Comparison of ENCODE assay signal across 11 mouse cellular contexts in the genomic region with DNA sequence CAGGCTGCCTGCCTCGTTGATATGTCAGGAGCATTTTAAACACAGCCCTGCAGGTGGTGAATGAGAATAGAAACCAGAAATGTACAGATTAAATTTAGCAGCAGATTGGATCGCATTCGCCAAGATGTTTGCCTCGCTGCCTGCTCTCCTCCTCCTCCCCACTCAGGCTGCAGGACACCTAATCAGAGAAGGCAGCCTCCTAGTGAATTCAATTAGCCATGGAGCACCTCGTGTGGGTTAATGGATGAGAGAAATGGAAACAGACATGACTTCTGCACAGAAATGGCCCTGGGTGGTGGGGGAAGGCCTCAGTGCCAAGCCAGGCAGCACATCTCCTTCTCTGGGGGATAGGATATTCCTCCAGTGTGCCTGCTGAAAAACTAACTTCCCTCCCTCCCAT.
DNase-seq lines count a peak whose midpoint lies in the region; ATAC-seq and TF ChIP-seq lines count a peak whose summit lies in the region.
"Had no signal": no experiment of that assay in that cellular context is flagged by ENCODE, and none has a peak within 500 bp of the region (broad histone marks: within the 10 kb centered on the region; RNA-seq: fewer than 3 reads in every experiment).

No protein-coding gene starts in this region.

- no peak overlapping the region for H3K4me3 ChIP-seq in left cerebral cortex, adult 2 months
- no peak overlapping the region for H3K4me3 ChIP-seq in hindbrain, embryonic 16.5 days (ENCODE audit: low read length)
- no peak overlapping the region for H3K4me3 ChIP-seq in heart, embryonic 10.5 days
- H3K4me3 ChIP-seq: embryonic facial prominence, embryonic 15.5 days; liver, embryonic 13.5 days had no signal

- no peaks in the 10 kb centered on the region for H3K36me3 ChIP-seq in hindbrain, embryonic 16.5 days (ENCODE audit: control insufficient read depth, insufficient read depth, low read length)
- no peaks in the 10 kb centered on the region for H3K36me3 ChIP-seq in heart, embryonic 10.5 days
- H3K36me3 ChIP-seq: embryonic facial prominence, embryonic 15.5 days; liver, embryonic 13.5 days had no signal

- H3K27me3 ChIP-seq in hindbrain, embryonic 16.5 days (replicated peaks; ENCODE audit: control insufficient read depth, insufficient read depth, low read length): no peaks in the 10 kb centered on the region
- no peaks in the 10 kb centered on the region for H3K27me3 ChIP-seq in heart, embryonic 10.5 days (ENCODE audit: insufficient read depth, poor library complexity, severe bottlenecking)
- H3K27me3 ChIP-seq: embryonic facial prominence, embryonic 15.5 days; liver, embryonic 13.5 days had no signal

- peak; percentile 5 to 11 for DNase-seq in cerebellum, postnatal 14 days
- no peak for DNase-seq in cerebellum, postnatal 4 days (ENCODE audit: low spot score in 2 of 2)
- DNase-seq in left cerebral cortex, adult 2 months (ENCODE audit: extremely low spot score in 1 of 2, low spot score in 2 of 2): peak in 1 of 2 experiments; percentile 20
- DNase-seq in left cerebral cortex, postnatal 10 days (ENCODE audit: extremely low spot score in 1 of 2, low spot score in 2 of 2): no peak
- peak; percentile 28 to 39 for DNase-seq in right cerebral cortex, postnatal 10 days (ENCODE audit: low spot score in 2 of 2)
- DNase-seq in B cell, adult 2 months: no peak
- no peak for DNase-seq in heart, embryonic 10.5 days (ENCODE audit: low spot score)
- DNase-seq: forebrain, postnatal 0 days; liver, embryonic 13.5 days had no signal

- H3K4me1 ChIP-seq in hindbrain, embryonic 16.5 days (ENCODE audit: control insufficient read depth, insufficient read depth, low read depth, low read length): no peaks in the 10 kb centered on the region
- no peaks in the 10 kb centered on the region for H3K4me1 ChIP-seq in heart, embryonic 10.5 days
- H3K4me1 ChIP-seq: embryonic facial prominence, embryonic 15.5 days; liver, embryonic 13.5 days had no signal

- peak; percentile 79 for ATAC-seq in hindbrain, embryonic 16.5 days
- ATAC-seq: forebrain, postnatal 0 days had no signal

- peak overlapping the region; percentile 33 for H3K27ac ChIP-seq in left cerebral cortex, adult 2 months
- H3K27ac ChIP-seq in hindbrain, embryonic 16.5 days (ENCODE audit: low read depth, low read length): no peak overlapping the region
- H3K27ac ChIP-seq in heart, embryonic 10.5 days: no peak overlapping the region
- H3K27ac ChIP-seq: embryonic facial prominence, embryonic 15.5 days; liver, embryonic 13.5 days had no signal

- no peak overlapping the region for H3K4me2 ChIP-seq in hindbrain, embryonic 16.5 days (ENCODE audit: low read length)
- H3K4me2 ChIP-seq: embryonic facial prominence, embryonic 15.5 days; liver, embryonic 13.5 days had no signal

- TF ChIP-seq CTCF in left cerebral cortex, adult 2 months (IDR thresholded peaks at IDR 0.05): no peak; the same call in 1 of the 2 replicates

- H3K9me3 ChIP-seq in hindbrain, embryonic 16.5 days (ENCODE audit: control insufficient read depth, low read length): no peaks in the 10 kb centered on the region
- H3K9me3 ChIP-seq in heart, embryonic 10.5 days: no peaks in the 10 kb centered on the region
- H3K9me3 ChIP-seq: embryonic facial prominence, embryonic 15.5 days; liver, embryonic 13.5 days had no signal

- 43% methylated on average over 5 of the region's 5 CpGs for WGBS in hindbrain, embryonic 16.5 days
- WGBS in heart, embryonic 10.5 days: 65% methylated on average over 5 of the region's 5 CpGs

- intact Hi-C loops in left cerebral cortex, adult 2 months (cut with DNase I): no loop called here
- intact Hi-C loops in left cerebral cortex, postnatal 10 days (cut with DNase I): no loop called here

- H3K9ac ChIP-seq in hindbrain, embryonic 16.5 days (ENCODE audit: low read depth, low read length): no peak overlapping the region
- H3K9ac ChIP-seq: embryonic facial prominence, embryonic 15.5 days; forebrain, postnatal 0 days; liver, embryonic 13.5 days had no signal

Comparison
In these comparisons a context has a peak if more than half of its experiments do, and no peak if none do; other contexts are left out.
1. DNase-seq: peak in cerebellum, postnatal 14 days (2 of 2) and right cerebral cortex, postnatal 10 days (2 of 2); none in cerebellum, postnatal 4 days (0 of 2), left cerebral cortex, postnatal 10 days (0 of 2), B cell, adult 2 months (0 of 2) and heart, embryonic 10.5 days (single experiment).